Mouse (Mus musculus): ENCODE results near the gene Snhg11. TPM values are rescaled to one million over a fixed set of nuclear protein-coding genes. Genes with fewer than 3 reads are reported as not detected.

Gene Snhg11
- total and polyA plus RNA-seq, 2 experiments from 2014 or later, result 169 to 635 TPM

- 74% methylated on average over 12 of the region's 12 CpGs for WGBS
- Histone ChIP-seq H3K4me1 (ENCODE audit: insufficient read depth, low read length) (no peaks in the 10 kb centered on the region), H3K9me3 (ENCODE audit: low read length) (no peaks in the 10 kb centered on the region), H3K4me3 (ENCODE audit: low read depth, low read length) (peak overlapping the region; percentile 72), H3K4me2 (ENCODE audit: low read depth, low read length, poor library complexity, severe bottlenecking) (peak overlapping the region; percentile 79), H3K36me3 (ENCODE audit: insufficient read depth, low read length) (peaks cover 46% of the 10 kb centered on the region), H3K27ac (ENCODE audit: low read depth, low read length) (no peak overlapping the region), H3K9ac (replicated peaks; ENCODE audit: low read length, poor library complexity, severe bottlenecking) (peak overlapping the region; percentile 86), H3K27me3 (ENCODE audit: insufficient read depth, low read length) (no peaks in the 10 kb centered on the region)
- no peak for TF ChIP-seq CTCF (IDR thresholded peaks at IDR 0.05)
- ATAC-seq (ENCODE audit: low FRiP score), result no peak
- DNase-seq (ENCODE audit: low spot score), result no peak
These were observed 15.4 kb upstream of the Snhg11 start for GRCm38 (mm10) chr2:158359757-158360620.

- Histone ChIP-seq H3K36me3 (ENCODE audit: insufficient read depth, low read length) (peaks cover 36% of the 10 kb centered on the region), H3K4me1 (ENCODE audit: insufficient read depth, low read length) (no peaks in the 10 kb centered on the region), H3K4me3 (ENCODE audit: low read depth, low read length) (peak overlapping the region; percentile 72), H3K9me3 (ENCODE audit: low read length) (no peaks in the 10 kb centered on the region), H3K4me2 (ENCODE audit: low read depth, low read length, poor library complexity, severe bottlenecking) (peak overlapping the region; percentile 79), H3K27ac (ENCODE audit: low read depth, low read length) (peak overlapping the region; percentile 76), H3K9ac (replicated peaks; ENCODE audit: low read length, poor library complexity, severe bottlenecking) (peak overlapping the region; percentile 86), H3K27me3 (ENCODE audit: insufficient read depth, low read length) (no peaks in the 10 kb centered on the region)
- ATAC-seq (ENCODE audit: low FRiP score) (peak; percentile 89), DNase-seq (ENCODE audit: low spot score) (peak; percentile 96)
- TF ChIP-seq CTCF (IDR thresholded peaks at IDR 0.05), result peak; percentile 87
- WGBS, result under 1% methylated on average over 41 of the region's 41 CpGs
These were observed 14.4 kb upstream of the Snhg11 start for GRCm38 (mm10) chr2:158360873-158361677.

- no peaks in the 10 kb centered on the region for H3K4me1 ChIP-seq (ENCODE audit: insufficient read depth, low read length)
- DNase-seq (ENCODE audit: low spot score) (no peak), ATAC-seq (ENCODE audit: low FRiP score) (no peak; the same call in 1 of the 2 replicates)
- H3K9me3 ChIP-seq (ENCODE audit: low read length), result no peaks in the 10 kb centered on the region
- H3K4me2 ChIP-seq (ENCODE audit: low read depth, low read length, poor library complexity, severe bottlenecking), result 0 out of 2 replicates have a peak overlapping the region, but pooled peaks have one; percentile 7
- 42% methylated on average over 8 of the region's 8 CpGs for WGBS
- peak overlapping the region; percentile 57 for H3K27ac ChIP-seq (ENCODE audit: low read depth, low read length)
- H3K9ac ChIP-seq (replicated peaks; ENCODE audit: low read length, poor library complexity, severe bottlenecking), result no peak overlapping the region
- H3K27me3 ChIP-seq (ENCODE audit: insufficient read depth, low read length), result no peaks in the 10 kb centered on the region
- H3K36me3 ChIP-seq (ENCODE audit: insufficient read depth, low read length), result peaks cover 29% of the 10 kb centered on the region
- TF ChIP-seq CTCF (IDR thresholded peaks at IDR 0.05), result peak; percentile 57
- peak overlapping the region; percentile 72; the same call in 1 of the 2 replicates for H3K4me3 ChIP-seq (ENCODE audit: low read depth, low read length)
These were observed 13.6 kb upstream of the Snhg11 start for GRCm38 (mm10) chr2:158361678-158362320.

GRCm38 (mm10) chr2:158364175-158364574 lies 11.3 kb upstream of the Snhg11 start:
- Histone ChIP-seq H3K9ac (replicated peaks; ENCODE audit: low read length, poor library complexity, severe bottlenecking) (no peak overlapping the region), H3K27ac (ENCODE audit: low read depth, low read length) (no peak overlapping the region), H3K27me3 (ENCODE audit: insufficient read depth, low read length) (no peaks in the 10 kb centered on the region), H3K36me3 (ENCODE audit: insufficient read depth, low read length) (peaks cover 11% of the 10 kb centered on the region), H3K4me3 (ENCODE audit: low read depth, low read length) (no peak overlapping the region), H3K4me2 (ENCODE audit: low read depth, low read length, poor library complexity, severe bottlenecking) (no peak overlapping the region), H3K9me3 (ENCODE audit: low read length) (no peaks in the 10 kb centered on the region), H3K4me1 (ENCODE audit: insufficient read depth, low read length) (no peaks in the 10 kb centered on the region)
- 83% methylated on average over 4 of the region's 4 CpGs for WGBS
- no peak for TF ChIP-seq CTCF (IDR thresholded peaks at IDR 0.05)
- ATAC-seq (ENCODE audit: low FRiP score) (no peak), DNase-seq (ENCODE audit: low spot score) (no peak)

- Histone ChIP-seq H3K36me3 (ENCODE audit: insufficient read depth, low read length) (no peaks in the 10 kb centered on the region), H3K27me3 (ENCODE audit: insufficient read depth, low read length) (no peaks in the 10 kb centered on the region), H3K9me3 (ENCODE audit: low read length) (no peaks in the 10 kb centered on the region), H3K4me3 (ENCODE audit: low read depth, low read length) (no peak overlapping the region), H3K27ac (ENCODE audit: low read depth, low read length) (no peak overlapping the region), H3K9ac (replicated peaks; ENCODE audit: low read length, poor library complexity, severe bottlenecking) (no peak overlapping the region), H3K4me1 (ENCODE audit: insufficient read depth, low read length) (no peaks in the 10 kb centered on the region), H3K4me2 (ENCODE audit: low read depth, low read length, poor library complexity, severe bottlenecking) (no peak overlapping the region)
- TF ChIP-seq CTCF (IDR thresholded peaks at IDR 0.05), result no peak
- WGBS, result 70% methylated on average over 12 of the region's 12 CpGs
- ATAC-seq (ENCODE audit: low FRiP score) (no peak), DNase-seq (ENCODE audit: low spot score) (no peak)
These were observed 10.2 kb upstream of the Snhg11 start for GRCm38 (mm10) chr2:158365099-158365850.

Measured in midbrain, postnatal 0 days (tissue).